Mouse (Mus musculus) spleen, adult 12 weeks (tissue): ENCODE measurements around the gene Ppp1r12a.
A peak's percentile ranks its signal among the peaks of the same experiment; 100 is the strongest.

Experiments
- DNase-seq: peaks from one replicate; pipeline ENCODE4 v3.0.0; 2022; ENCODE audit warnings: low spot score

Gene Ppp1r12a

GRCm38 (mm10) chr10:108291688-108292471, 129.9 kb downstream of the Ppp1r12a start:
- no peak for DNase-seq

DNA sequence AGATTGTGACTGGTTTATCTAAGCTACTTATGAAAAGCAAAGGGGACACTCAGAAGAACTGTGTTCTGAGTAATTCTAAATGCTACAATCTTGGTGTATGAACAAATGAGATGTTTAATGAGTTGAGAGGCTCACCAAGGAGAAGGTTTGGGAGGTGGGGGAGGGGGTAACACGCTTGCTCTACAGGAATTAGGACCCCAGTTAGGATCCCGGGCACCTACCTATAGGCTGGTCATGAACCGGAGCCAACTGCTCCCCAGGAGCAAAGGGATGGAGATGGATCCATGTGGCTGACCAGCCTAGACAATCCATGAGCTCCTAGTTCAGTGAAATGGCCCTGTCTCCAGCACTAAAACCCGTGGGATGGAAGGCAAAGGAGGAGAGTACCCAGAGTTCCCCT, 130.7 kb downstream of the Ppp1r12a start:
- no peak for DNase-seq

GRCm38 (mm10) chr10:108293620-108294195, 131.7 kb downstream of the Ppp1r12a start:
- no peak for DNase-seq

DNA sequence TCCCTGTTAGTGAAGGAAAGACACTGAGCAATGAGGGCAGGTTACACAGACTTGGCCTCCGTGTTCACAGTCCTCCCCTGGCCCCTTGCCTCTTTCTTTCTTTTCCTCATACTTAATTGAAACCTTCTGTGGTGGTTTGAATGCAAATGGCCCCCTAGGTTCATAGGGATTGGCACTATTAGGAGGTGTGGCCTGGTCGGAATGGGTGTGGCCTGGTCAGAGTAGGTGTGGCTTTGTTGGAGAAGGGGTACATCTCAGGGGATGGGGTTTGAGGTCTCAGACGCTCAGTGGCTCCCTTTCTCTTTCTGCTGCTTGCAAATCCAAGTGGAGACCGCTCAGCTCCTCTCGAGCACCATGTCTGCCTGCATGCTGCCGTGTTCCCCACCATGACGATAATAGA, 132.8 kb downstream of the Ppp1r12a start:
- no peak for DNase-seq

DNA sequence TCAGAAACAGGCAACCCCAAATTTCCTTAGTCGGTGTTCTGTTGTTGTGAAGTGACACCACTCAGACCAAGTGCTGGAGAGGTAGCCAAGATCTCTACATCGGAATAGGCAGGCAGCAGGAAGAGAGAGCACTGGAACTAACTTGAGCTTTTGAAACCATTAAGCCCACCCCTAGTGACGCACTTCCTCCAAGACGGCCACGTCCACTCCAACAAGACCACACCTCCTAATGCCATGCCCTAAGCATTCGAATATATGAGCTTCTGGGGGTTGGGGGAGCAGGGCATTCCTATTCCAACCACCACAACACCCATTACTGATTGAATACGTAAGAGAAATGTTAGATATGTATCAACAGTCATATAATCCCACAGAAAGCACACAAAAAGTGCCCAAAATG, 134.5 kb downstream of the Ppp1r12a start:
- DNase-seq: no peak

DNA sequence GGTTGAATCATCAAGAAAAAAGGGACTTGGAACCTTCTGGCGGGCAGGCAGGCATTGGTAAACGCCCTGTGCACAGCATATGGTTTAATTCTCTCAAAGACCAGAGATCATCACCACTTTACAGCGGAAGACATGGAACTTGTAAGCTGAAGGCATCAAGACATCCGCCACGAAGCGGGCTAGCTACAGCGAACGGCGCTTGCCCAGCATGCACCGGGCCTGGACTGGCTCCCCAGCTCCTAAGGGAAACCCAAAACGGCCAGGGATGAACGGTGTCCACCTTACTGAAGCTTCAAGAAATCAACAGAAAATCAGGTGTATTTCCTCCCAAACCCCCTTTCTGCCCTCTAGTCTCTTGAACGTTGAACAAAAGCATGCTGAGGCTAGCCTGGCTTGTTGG, 136.3 kb downstream of the Ppp1r12a start:
- no peak for DNase-seq

- no peak for DNase-seq
Observed at GRCm38 (mm10) chr10:108298841-108299545, 137.0 kb downstream of the Ppp1r12a start.

DNA sequence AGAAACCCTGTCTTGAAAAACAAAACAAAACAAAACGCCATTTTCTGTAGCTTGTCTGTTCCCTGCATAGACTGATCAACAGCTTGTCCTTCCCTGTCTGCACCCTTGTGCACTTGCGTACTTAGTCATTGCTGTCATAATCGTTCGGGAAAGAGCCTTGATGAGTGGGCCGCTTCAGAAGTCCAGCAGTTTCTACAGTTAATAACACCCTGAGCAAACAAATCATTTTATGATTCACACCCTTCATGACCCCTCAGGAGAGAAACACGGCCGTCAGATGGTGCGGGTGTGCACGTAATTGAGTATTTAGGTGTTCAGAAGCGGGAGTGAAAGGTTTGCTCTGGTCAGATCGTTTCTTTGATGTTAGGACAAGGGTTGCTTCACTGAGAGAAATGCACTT, 137.8 kb downstream of the Ppp1r12a start:
- no peak for DNase-seq

- peak; percentile 43 for DNase-seq
Observed at GRCm38 (mm10) chr10:108300843-108301242, 138.8 kb downstream of the Ppp1r12a start.

DNA sequence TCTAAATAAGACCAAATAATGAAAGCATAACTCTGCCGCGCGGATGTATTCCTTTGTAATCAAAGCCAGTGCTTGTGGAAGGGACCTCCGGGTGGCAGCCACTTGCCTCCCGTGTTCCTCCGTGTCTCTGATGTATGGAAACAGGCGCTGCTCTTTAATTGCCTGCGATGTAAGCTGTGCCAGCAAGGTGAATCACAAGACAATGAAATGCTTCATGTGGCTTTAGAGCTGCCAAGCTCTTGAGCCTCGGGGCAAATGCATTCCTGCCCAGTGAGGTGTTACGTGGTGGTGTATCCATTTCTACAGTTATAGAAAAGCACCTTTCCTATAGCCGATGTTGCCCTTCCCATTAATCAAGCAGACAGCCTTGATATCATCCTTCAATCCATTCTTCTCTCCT, 145.8 kb downstream of the Ppp1r12a start:
- no peak for DNase-seq

DNA sequence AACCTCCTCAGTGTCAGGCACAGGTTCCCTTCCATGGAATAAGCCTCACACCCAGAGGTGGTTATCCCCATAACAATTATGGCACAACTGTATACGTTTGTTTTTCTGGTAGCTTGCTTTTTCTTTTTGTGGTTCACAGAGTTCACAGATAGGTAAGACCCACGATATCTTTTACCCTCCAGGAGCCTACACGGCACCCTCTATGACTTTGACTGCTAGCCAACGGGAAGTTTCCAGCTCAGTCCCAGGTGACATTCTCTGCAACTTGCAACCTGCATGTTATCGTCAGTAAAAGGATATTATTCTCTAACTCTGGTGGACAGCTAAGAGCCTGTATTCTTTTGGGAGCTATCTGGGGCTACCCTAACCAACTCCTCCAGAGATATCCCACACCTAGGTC, 148.2 kb downstream of the Ppp1r12a start:
- DNase-seq: no peak

DNA sequence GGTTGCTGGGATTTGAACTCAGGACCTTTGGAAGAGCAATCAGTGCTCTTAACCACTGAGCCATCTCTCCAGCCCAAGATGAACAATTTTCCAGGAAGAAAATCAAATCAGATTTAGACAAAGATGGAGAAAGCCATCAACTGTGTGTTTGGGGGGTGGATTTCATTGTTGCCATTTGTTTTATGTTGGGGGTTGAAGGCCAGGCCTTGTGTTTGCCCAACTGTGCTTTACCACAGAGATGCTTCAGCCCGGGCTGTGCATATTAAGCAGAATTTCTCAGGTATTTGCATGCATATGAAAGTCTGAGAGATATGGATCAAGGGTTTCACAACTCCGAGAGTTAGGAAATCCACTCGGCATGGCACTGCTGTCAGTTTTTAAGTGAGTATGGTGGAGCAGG, 149.4 kb downstream of the Ppp1r12a start:
- DNase-seq: no peak

- DNase-seq: no peak
Observed at GRCm38 (mm10) chr10:108313845-108314244, 151.9 kb downstream of the Ppp1r12a start.

- DNase-seq: no peak
Observed at GRCm38 (mm10) chr10:108314396-108314795, 152.4 kb downstream of the Ppp1r12a start.

GRCm38 (mm10) chr10:108315236-108315635, 153.2 kb downstream of the Ppp1r12a start:
- DNase-seq: no peak

- DNase-seq: no peak
Observed at GRCm38 (mm10) chr10:108328356-108328755, 166.4 kb downstream of the Ppp1r12a start.

GRCm38 (mm10) chr10:108328983-108329382, 167.0 kb downstream of the Ppp1r12a start:
- DNase-seq: no peak

GRCm38 (mm10) chr10:108329771-108330170, 167.8 kb downstream of the Ppp1r12a start:
- DNase-seq: no peak

- DNase-seq: no peak
Observed at GRCm38 (mm10) chr10:108330964-108331363, 169.0 kb downstream of the Ppp1r12a start.

- DNase-seq: peak; percentile 55
Observed at GRCm38 (mm10) chr10:108331784-108332561, 170.0 kb downstream of the Ppp1r12a start, which contains the start of gene Pawr. Pawr (plus strand) TSS chr10:108332121.

DNA sequence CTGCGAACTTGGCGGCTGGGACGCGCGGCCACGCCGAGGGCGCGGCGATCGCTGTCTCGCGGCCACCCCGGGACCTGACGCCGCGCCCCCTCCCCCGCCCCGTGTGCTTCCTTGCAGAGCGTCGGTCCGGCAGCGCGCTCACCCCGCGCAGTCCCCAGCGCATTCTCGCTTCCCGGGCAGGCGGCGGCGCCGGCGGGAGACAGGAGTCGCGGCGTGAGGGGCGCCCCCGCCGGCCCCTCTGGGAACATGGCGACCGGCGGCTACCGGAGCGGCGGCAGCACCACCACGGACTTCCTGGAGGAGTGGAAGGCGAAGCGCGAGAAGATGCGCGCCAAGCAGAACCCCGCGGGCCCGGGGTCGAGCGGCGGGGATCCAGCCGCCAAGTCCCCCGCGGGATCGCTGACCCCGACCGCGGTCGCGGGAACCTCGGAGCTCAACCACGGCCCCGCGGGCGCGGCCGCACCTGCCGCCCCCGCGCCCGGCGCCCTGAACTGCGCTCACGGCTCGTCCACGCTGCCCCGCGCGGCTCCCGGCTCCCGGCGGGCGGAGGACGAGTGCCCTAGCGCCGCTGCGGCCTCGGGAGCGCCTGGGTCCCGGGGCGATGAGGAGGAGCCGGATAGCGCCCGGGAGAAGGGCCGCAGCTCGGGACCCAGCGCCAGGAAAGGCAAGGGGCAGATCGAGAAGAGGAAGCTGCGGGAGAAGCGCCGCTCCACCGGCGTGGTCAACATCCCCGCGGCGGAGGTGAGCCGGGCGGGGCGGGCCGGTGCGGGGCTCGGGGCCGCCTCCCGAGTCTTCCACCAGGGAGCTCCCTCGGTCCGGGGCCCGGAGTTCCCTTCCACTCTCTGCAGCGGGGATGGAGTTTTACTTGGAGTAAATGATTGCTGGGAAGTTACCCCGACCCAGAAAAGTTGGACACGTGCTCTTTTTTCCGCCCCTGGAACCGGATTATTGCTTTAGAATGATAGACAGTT, 170.9 kb downstream of the Ppp1r12a start:
- peak; percentile 47 for DNase-seq
